Mouse (Mus musculus): ENCODE data around the gene Pax5. TPM values are rescaled to one million over a fixed set of nuclear protein-coding genes. Genes with fewer than 3 reads are reported as not detected.
A peak's percentile ranks its signal among the peaks of the same experiment; 100 is the strongest.

Pax5 gene
- polyA plus RNA-seq, 2 experiments from 2014 or later, result 0.38 to 3.2 TPM

GRCm38 (mm10) chr4:44705151-44705550 is 5.1 kb downstream of the Pax5 start:
- no peak for ATAC-seq

- peak; percentile 92 for ATAC-seq
Measured at GRCm38 (mm10) chr4:44704369-44704745, 5.9 kb downstream of the Pax5 start.

GRCm38 (mm10) chr4:44703686-44704368 is 6.5 kb downstream of the Pax5 start:
- ATAC-seq, result no peak

GRCm38 (mm10) chr4:44702891-44703685 is 7.2 kb downstream of the Pax5 start:
- no peak for ATAC-seq

GRCm38 (mm10) chr4:44702011-44702527 is 8.2 kb downstream of the Pax5 start:
- no peak for ATAC-seq

- no peak for ATAC-seq
Measured at GRCm38 (mm10) chr4:44701513-44701912, 8.8 kb downstream of the Pax5 start.

- ATAC-seq, result no peak
Measured at GRCm38 (mm10) chr4:44696676-44697075, 13.6 kb downstream of the Pax5 start.

- no peak for ATAC-seq
Measured at GRCm38 (mm10) chr4:44694369-44694768, 15.9 kb downstream of the Pax5 start.

GRCm38 (mm10) chr4:44685582-44685981 is 24.7 kb downstream of the Pax5 start:
- ATAC-seq, result no peak

- ATAC-seq, result no peak
Measured at GRCm38 (mm10) chr4:44680242-44680897, 29.9 kb downstream of the Pax5 start.

GRCm38 (mm10) chr4:44678641-44679040 is 31.6 kb downstream of the Pax5 start:
- ATAC-seq, result no peak

GRCm38 (mm10) chr4:44678026-44678425 is 32.3 kb downstream of the Pax5 start:
- ATAC-seq, result no peak

GRCm38 (mm10) chr4:44674973-44675372 is 35.3 kb downstream of the Pax5 start:
- ATAC-seq, result no peak

GRCm38 (mm10) chr4:44673726-44674125 is 36.6 kb downstream of the Pax5 start:
- ATAC-seq, result no peak

- no peak for ATAC-seq
Measured at GRCm38 (mm10) chr4:44672216-44672937, 37.9 kb downstream of the Pax5 start.

GRCm38 (mm10) chr4:44671486-44671885 is 38.8 kb downstream of the Pax5 start:
- no peak for ATAC-seq

- ATAC-seq, result no peak
Measured at GRCm38 (mm10) chr4:44671035-44671434, 39.3 kb downstream of the Pax5 start.

GRCm38 (mm10) chr4:44670380-44670779 is 39.9 kb downstream of the Pax5 start:
- no peak for ATAC-seq

GRCm38 (mm10) chr4:44669485-44670181 is 40.7 kb downstream of the Pax5 start:
- ATAC-seq, result no peak

- no peak for ATAC-seq
Measured at GRCm38 (mm10) chr4:44668574-44668973, 41.7 kb downstream of the Pax5 start.

GRCm38 (mm10) chr4:44668172-44668571 is 42.1 kb downstream of the Pax5 start:
- no peak for ATAC-seq

- no peak for ATAC-seq
Measured at GRCm38 (mm10) chr4:44667369-44667768, 42.9 kb downstream of the Pax5 start.
